Mouse (Mus musculus) forebrain, embryonic 11.5 days (tissue): ENCODE measurements around the gene Speg. TPM values are rescaled to one million over a fixed set of nuclear protein-coding genes. Genes with fewer than 3 reads are reported as not detected.

ENCODE experiments used
- ATAC-seq: fragments of 200-750 bp; cut with Nextera tagmentation; replicated peaks from 2 replicates; pipeline ENCODE4 v1.8.0; 2017; ENCODE audit warnings: moderate TSS enrichment; ENCODE audit not compliant: low FRiP score
- DNase-seq: peaks from one replicate; pipeline ENCODE4 v3.0.0-alpha.2; 2017; ENCODE audit warnings: low spot score
- H3K27ac ChIP-seq: fragments of 300-500 bp; sonication (generic); 2 replicates; pipeline ENCODE4 v1.5.1; 2014; ENCODE audit warnings: low read depth, low read length
- H3K27me3 ChIP-seq: fragments of 300-500 bp; sonication (generic); 2 replicates; pipeline ENCODE4 v1.6.1; 2014; ENCODE audit warnings: mild to moderate bottlenecking, low read length, mixed read lengths; ENCODE audit not compliant: control insufficient read depth, insufficient read depth
- H3K36me3 ChIP-seq: fragments of 300-500 bp; sonication (generic); 2 replicates; pipeline ENCODE4 v1.6.1; 2014; ENCODE audit warnings: mild to moderate bottlenecking, low read length, moderate library complexity, mixed read lengths; ENCODE audit not compliant: control insufficient read depth, insufficient read depth
- H3K4me1 ChIP-seq: fragments of 300-500 bp; sonication (generic); replicated peaks from 2 replicates; pipeline ENCODE4 v1.6.1; 2014; ENCODE audit warnings: low read length, mixed read lengths; ENCODE audit not compliant: control insufficient read depth, insufficient read depth
- H3K4me2 ChIP-seq: fragments of 300-500 bp; sonication (generic); 2 replicates; pipeline ENCODE4 v1.6.1; 2014; ENCODE audit warnings: low read depth, mild to moderate bottlenecking, low read length, moderate library complexity, mixed read lengths; ENCODE audit not compliant: severe bottlenecking
- H3K4me3 ChIP-seq: fragments of 300-500 bp; sonication (generic); 2 replicates; pipeline ENCODE4 v1.5.1; 2014; ENCODE audit warnings: low read depth, low read length
- H3K9ac ChIP-seq: fragments of 300-500 bp; sonication (generic); 2 replicates; pipeline ENCODE4 v1.6.1; 2014; ENCODE audit warnings: low read length
- H3K9me3 ChIP-seq: fragments of 300-500 bp; sonication (generic); 2 replicates; pipeline ENCODE4 v1.6.1; 2016; ENCODE audit warnings: low read length, mixed read lengths; ENCODE audit not compliant: control insufficient read depth
- WGBS: fragments of 180-500 bp; shearing (Covaris S2); extraction: QIAGEN DNeasy Blood & Tissue Kit; methylation state at CpG from one replicate; pipeline ENCODE4 v1.1.7; 2014; 5-methylcytosine and 5-hydroxymethylcytosine counted together
- polyA plus RNA-seq: library from polyadenylated mRNA; unstranded; fragments of >200 nt; fragmentation: Nextera tagmentation; extraction: Ambion mirVana; gene quantifications from 2 replicates; pipeline ENCODE4 v1.2.1, GENCODE M21; 2014

Gene Speg
- polyA plus RNA-seq, 1 experiment from 2014 or later: 14.1 TPM

- Histone ChIP-seq H3K27ac (no peak overlapping the region), H3K4me3 (peak overlapping the region; percentile 82), H3K4me2 (peak overlapping the region; percentile 83), H3K9me3 (no peaks in the 10 kb centered on the region), H3K36me3 (no peaks in the 10 kb centered on the region; the same call in 1 of the 2 replicates), H3K9ac (peak overlapping the region; percentile 20; the same call in 1 of the 2 replicates), H3K4me1 (peaks cover 15% of the 10 kb centered on the region; the same call in 1 of the 2 replicates), H3K27me3 (peaks cover 8% of the 10 kb centered on the region)
- peak; percentile 92 for DNase-seq
- 10% methylated on average over 35 of the region's 35 CpGs for WGBS
- 0 out of 2 replicates have a peak, but pooled peaks have one; percentile 12 for ATAC-seq
These were observed 102.3 kb downstream of the Speg start for GRCm38 (mm10) chr1:75477264-75477965.

- Histone ChIP-seq H3K9me3 (no peaks in the 10 kb centered on the region), H3K4me3 (peak overlapping the region; percentile 82), H3K4me2 (peak overlapping the region; percentile 83), H3K27ac (no peak overlapping the region), H3K9ac (no peak overlapping the region), H3K4me1 (peaks cover 15% of the 10 kb centered on the region; the same call in 1 of the 2 replicates), H3K27me3 (peaks cover 13% of the 10 kb centered on the region), H3K36me3 (no peaks in the 10 kb centered on the region; the same call in 1 of the 2 replicates)
- DNase-seq (no peak), ATAC-seq (no peak)
- 52% methylated on average over 3 of the region's 3 CpGs for WGBS
These were observed 102.8 kb downstream of the Speg start for GRCm38 (mm10) chr1:75477966-75478290.

GRCm38 (mm10) chr1:75478497-75478896, 103.4 kb downstream of the Speg start:
- ATAC-seq: no peak
- H3K36me3 ChIP-seq: no peaks in the 10 kb centered on the region; the same call in 1 of the 2 replicates
- peaks cover 15% of the 10 kb centered on the region for H3K27me3 ChIP-seq
- H3K4me3 ChIP-seq: peak overlapping the region; percentile 82
- no peak overlapping the region for H3K27ac ChIP-seq
- peaks cover 15% of the 10 kb centered on the region; the same call in 1 of the 2 replicates for H3K4me1 ChIP-seq
- H3K4me2 ChIP-seq: peak overlapping the region; percentile 83
- peak overlapping the region; percentile 72 for H3K9ac ChIP-seq
- H3K9me3 ChIP-seq: no peaks in the 10 kb centered on the region
- WGBS: 0% methylated on average over 18 of the region's 25 CpGs
- no peak for DNase-seq

- H3K9me3 ChIP-seq: no peaks in the 10 kb centered on the region
- ATAC-seq (peak; percentile 92), DNase-seq (peak; percentile 100)
- peak within 1 kb of the TSS; percentile 83 for H3K4me2 ChIP-seq
- H3K4me1 ChIP-seq: peaks cover 15% of the 10 kb centered on the region; the same call in 1 of the 2 replicates
- peak within 1 kb of the TSS; percentile 72 for H3K9ac ChIP-seq
- WGBS: under 1% methylated on average over 60 of the region's 76 CpGs
- no peaks in the 10 kb centered on the region; the same call in 1 of the 2 replicates for H3K36me3 ChIP-seq
- H3K27me3 ChIP-seq: peaks cover 15% of the 10 kb centered on the region
- peak within 1 kb of the TSS; percentile 82 for H3K4me3 ChIP-seq
- 0 out of 2 replicates have a peak within 1 kb of the TSS, but pooled peaks have one; percentile 46 for H3K27ac ChIP-seq
These were observed 104.0 kb downstream of the Speg start, which contains the start of the genes Chpf and Tmem198 for GRCm38 (mm10) chr1:75478916-75479634. Gene Chpf, minus strand, starts transcription at chr1:75479307. Gene Tmem198, plus strand, starts transcription at chr1:75479532.

- Histone ChIP-seq H3K9ac (peak overlapping the region; percentile 72), H3K4me1 (peaks cover 15% of the 10 kb centered on the region; the same call in 1 of the 2 replicates), H3K36me3 (no peaks in the 10 kb centered on the region; the same call in 1 of the 2 replicates), H3K27ac (no peak overlapping the region), H3K27me3 (peaks cover 17% of the 10 kb centered on the region), H3K9me3 (no peaks in the 10 kb centered on the region), H3K4me2 (peak overlapping the region; percentile 83), H3K4me3 (peak overlapping the region; percentile 82)
- 1% methylated on average over 24 of the region's 24 CpGs for WGBS
- no peak for DNase-seq
- no peak; the same call in 1 of the 2 replicates for ATAC-seq
These were observed 104.5 kb downstream of the Speg start for GRCm38 (mm10) chr1:75479635-75479989.

- 16% methylated on average over 13 of the region's 13 CpGs for WGBS
- no peaks in the 10 kb centered on the region for H3K9me3 ChIP-seq
- H3K36me3 ChIP-seq: no peaks in the 10 kb centered on the region; the same call in 1 of the 2 replicates
- H3K27me3 ChIP-seq: peaks cover 21% of the 10 kb centered on the region
- ATAC-seq (no peak), DNase-seq (no peak)
- peaks cover 15% of the 10 kb centered on the region; the same call in 1 of the 2 replicates for H3K4me1 ChIP-seq
- H3K4me3 ChIP-seq: peak overlapping the region; percentile 82
- peak overlapping the region; percentile 72 for H3K9ac ChIP-seq
- H3K27ac ChIP-seq: no peak overlapping the region
- H3K4me2 ChIP-seq: peak overlapping the region; percentile 83
These were observed 104.9 kb downstream of the Speg start for GRCm38 (mm10) chr1:75480036-75480435.

GRCm38 (mm10) chr1:75480735-75481134, 105.6 kb downstream of the Speg start:
- peaks cover 15% of the 10 kb centered on the region; the same call in 1 of the 2 replicates for H3K4me1 ChIP-seq
- H3K4me3 ChIP-seq: no peak overlapping the region
- WGBS: 88% methylated on average over 7 of the region's 7 CpGs
- no peak for DNase-seq
- no peak overlapping the region for H3K4me2 ChIP-seq
- no peak overlapping the region for H3K9ac ChIP-seq
- ATAC-seq: no peak
- peaks cover 28% of the 10 kb centered on the region for H3K27me3 ChIP-seq
- no peaks in the 10 kb centered on the region; the same call in 1 of the 2 replicates for H3K36me3 ChIP-seq
- H3K9me3 ChIP-seq: no peaks in the 10 kb centered on the region
- no peak overlapping the region for H3K27ac ChIP-seq
